Mouse (Mus musculus): Measurements from ENCODE around the gene Zfp292.

Gene Zfp292

DNA sequence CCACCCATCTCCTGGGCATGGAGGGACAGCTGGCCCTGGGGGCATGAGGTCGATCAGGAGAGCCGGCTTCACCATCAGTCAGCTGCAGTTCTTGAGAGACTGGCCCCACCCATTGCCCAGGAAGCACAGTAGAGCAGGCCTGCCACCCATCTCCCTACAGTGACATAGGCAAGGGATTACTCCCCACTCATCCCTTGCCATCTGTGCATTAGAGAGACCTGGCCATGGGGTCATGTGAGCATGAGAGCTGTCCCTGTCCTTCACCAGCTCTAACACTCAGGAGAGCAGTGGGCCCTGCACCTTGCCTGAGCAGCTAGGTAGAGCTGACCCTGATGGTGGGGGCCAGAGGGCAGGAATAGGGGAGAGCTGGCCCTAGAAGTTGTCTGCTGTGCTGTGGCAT is 97.1 kb downstream of the Zfp292 start:
- no peak for DNase-seq

DNA sequence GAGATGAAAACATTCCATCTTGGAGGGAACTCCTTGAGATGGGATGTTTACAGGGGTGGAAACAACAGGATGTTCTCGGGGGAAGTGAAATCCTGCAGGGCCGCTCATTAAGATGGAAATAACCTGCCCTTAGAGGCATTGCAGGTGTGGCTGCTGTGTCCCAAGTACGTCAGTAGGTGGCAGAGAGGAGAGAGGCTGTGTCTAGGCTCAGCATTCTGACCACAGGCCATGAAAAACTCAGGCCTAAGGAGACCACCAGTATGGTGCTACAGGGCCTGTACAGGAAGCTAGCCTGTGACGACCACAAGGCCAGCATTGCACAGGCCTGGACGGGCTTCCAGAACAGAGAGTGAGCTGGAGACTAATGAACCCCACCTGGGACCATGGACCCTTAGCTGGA is 97.9 kb downstream of the Zfp292 start:
- no peak for DNase-seq

DNA sequence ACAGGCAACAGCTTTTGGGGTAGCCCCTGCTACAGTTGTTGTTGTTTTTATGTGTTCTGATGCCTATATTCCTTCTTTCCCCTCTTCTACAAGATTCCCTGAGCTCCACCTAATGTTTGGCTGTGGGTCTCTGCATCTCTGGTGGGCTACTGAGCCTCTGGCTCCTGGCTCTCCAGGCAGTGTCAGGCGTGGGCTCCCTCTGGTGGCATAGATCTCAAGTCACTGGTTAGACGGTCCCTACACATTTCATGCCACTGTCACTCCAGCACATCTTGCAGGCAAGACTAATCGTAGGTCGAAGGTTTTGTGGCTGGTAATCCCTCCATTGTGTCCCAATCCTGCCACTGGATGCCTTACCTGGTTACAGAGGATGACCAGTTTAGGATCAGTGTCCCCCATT is 100.0 kb downstream of the Zfp292 start:
- DNase-seq = no peak

DNA sequence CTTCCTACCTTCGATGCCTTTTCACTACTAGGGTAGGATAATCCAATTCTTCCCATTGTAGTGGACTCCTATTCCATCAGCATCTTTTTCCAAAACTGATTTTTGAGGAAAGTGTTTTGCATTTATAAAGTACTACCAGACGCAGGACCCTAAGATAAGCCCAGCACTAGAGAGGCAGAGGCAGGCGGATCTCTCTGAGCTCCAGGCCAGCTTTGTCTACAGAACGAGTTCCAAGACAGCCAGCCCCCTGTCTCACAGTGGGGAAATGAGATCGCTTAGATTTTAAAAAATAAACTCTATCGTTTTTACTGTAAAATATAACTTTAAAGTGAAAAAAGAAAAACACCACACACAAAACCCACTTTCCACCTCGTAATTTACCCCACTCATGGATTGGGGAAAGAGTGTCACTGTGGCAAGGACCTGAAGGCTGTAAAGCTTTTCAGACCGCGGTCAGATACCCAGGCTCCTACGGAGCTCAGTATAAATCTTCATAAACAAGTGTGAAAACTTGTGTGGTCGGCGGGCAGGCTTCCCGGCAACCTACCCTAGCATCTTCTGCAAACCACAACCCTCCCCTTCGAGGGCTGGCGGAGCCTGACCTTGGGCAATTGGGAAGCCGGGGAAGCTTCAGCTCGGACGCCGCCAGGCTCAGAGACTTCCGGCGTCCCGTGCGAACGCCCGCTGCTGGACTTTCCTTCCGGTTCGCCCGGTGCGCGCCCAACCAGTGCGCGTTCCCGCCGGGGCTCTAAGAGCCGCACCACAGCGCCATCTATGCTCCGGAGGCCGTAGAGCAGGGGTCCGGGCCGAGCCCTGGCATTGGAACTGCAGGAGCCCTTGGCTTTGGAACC is 104.9 kb downstream of the Zfp292 start, which contains the start of gene Smim8:
Gene Smim8 (minus strand): TSS at position 747 of the 851 bp plus-strand sequence.
- DNase-seq = peak; percentile 76 to 92

DNA sequence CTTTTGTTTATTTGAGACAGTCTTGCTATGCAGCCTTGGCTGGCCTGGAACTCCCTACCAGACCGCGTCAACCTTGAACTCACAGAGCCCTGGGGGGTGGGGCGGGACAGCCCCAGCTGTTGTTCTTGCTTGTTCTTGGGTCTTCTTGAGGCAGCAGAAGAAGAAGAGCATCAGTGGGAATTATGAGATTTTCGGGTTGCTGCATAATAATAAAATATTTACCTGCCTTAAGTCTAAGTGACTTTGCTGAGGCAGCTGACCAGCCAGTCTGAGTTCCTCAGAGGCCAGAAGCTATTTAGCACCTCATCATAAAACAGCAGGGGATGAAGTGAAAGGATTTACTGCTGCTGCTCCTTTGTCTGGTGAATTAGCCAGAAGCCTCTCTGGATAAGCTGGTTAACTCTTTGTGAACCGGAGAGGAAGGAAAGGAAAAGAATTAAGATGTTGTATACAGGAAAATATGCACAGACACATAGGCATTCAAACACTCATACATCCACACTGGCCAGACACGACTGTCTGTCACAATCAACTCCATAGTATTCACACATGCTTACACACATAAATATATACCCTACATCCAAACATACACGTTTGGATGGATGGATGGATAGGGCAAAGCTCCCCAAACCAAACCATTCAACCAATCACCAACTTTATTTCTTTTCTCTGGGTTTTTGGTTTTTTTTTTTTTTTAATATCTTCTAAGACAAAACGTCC is 110.9 kb downstream of the Zfp292 start:
- no peak for DNase-seq

DNA sequence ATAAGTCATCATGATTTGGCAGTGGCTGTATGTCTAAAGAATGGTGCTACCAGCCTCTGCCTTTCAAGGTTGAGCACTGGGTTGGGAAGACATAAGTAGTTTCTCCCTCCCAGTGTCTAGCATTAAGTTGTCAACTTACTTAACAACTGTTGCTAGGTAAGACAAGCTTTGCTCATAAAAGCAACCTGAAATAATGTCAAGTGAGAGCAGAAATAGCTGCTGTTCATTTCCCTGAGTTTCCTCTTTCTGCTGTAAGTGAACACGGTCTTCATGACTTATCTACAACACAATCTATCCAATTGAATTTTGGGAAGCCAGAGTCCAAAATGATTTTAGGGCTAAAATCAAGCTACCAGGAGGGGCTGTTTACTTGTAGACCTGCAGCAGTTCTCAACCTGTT is 126.6 kb downstream of the Zfp292 start, which contains the start of gene Gm136:
Gene Gm136 (minus strand): TSS at position 101 of the 400 bp plus-strand sequence.
- no peak for DNase-seq
